Mouse (Mus musculus): ENCODE data around the gene Abhd2.
A peak's percentile ranks its signal among the peaks of the same experiment; 100 is the strongest.

The Abhd2 gene

DNA sequence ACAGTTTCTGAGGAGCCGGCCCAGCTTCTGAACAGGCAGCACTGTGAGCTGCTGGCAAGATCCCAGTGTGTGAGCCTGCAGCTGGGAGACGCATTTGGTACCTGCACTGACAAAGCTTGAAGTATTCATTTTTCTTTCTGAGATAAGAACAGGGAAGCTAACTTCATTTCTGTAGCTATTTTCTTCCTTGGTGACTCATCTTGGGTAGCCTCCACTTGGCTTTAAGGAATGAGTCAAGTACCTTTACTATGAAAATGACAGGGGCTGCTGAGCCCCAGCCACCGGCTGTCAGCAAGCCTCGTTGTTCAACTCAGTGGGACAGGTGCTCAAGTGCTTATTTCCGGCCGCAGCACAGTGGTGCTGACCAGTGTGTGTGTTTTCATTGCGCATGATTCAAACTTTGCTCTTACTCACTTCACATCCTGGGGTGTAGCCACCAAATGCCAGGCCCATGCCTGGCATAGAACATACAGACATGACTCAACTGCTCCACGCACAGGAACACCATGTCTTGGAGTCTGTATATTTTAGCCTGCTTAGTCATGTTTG, 63.4 kb downstream of the Abhd2 start:
- no peak for DNase-seq

GRCm38 (mm10) chr7:79345902-79346301, 72.9 kb downstream of the Abhd2 start:
- DNase-seq, result peak; percentile 59

DNA sequence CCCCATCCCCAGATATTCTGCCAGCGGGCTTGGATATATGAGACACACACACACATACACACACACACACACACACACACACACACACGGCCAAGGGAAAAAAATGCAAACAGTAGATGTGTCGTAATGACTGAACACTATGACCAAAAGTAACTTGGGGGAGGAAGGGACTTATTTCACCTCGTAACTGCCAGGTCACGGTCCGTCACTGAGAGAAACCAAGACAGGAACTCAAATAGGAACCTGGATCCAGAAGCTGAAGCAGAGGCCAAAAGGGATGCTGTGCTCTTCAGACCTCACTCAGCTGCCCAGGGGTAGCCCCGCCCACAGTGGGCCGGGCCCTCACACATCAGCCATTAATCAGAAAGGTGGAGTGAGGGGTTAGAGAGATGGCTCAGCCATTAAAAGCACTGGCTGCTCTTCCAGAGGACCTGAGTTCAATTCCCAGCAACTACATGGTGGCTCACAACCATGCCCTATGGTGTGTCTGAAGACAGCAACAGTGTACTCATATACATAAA, 73.6 kb downstream of the Abhd2 start:
- no peak for DNase-seq

GRCm38 (mm10) chr7:79347108-79347813, 74.3 kb downstream of the Abhd2 start:
- DNase-seq, result no peak

DNA sequence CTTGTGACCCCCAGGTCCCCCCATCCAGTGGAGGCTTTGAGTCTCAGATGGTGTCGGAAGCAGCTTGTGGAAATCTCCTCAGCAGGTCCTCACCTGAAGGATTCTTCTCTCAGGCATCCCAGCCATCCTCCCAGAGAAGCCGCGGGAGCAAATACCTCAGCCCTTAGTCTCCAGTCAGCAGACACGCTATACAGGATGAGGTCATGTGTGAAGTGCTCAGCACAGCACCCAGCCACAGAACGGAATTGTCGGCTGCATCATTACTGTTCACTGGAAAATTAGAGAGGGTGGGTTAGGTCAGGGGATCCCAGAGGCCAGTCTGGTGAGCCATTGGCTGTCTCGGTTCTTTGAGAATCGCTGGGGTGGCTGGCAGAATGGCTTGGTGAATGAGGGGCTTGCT, 75.8 kb downstream of the Abhd2 start:
- no peak for DNase-seq

- peak; percentile 72 for DNase-seq
These were observed 76.9 kb downstream of the Abhd2 start for GRCm38 (mm10) chr7:79349738-79350386.

DNA sequence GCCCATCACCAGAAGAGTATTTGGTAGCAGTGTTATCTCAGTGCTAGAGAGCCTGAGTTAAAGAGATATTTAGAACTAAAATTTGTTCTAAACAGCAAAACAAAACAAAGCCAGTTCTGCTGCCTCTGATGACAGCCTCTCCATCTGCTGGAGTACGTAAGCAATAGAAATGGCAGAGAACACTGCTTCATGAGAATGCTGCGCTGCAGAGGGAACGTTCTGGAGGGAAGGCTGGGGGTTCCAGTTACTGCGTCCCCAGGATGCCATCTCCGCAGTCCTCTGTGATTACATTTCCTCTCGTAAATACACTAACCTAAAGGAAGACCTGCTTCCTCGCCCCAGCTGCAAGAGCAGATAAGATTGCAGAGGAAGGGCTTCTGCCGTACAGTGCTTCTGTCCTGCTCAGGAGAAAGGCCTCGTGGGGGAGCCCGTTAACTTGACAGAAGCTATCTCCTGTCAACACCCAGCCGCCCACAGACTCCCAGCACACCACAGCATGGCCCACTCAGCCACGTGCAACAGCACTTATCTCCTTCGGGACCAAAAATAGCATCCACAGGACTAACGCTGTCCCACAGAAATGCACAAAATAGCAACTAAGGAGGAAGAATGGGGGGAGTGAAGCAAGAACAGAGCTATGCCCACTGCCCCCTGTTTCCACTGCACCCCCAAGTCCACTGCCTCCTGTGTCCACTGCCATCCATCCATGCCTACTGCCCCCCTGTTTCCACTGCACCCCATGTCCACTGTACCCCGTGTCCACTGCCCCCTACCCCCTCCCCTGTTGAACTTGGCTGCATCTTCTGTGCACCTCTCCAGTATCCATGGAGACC, 85.6 kb downstream of the Abhd2 start:
- peak; percentile 74 for DNase-seq

- DNase-seq, result no peak
These were observed 86.1 kb downstream of the Abhd2 start for GRCm38 (mm10) chr7:79359183-79359435.

- DNase-seq, result no peak
These were observed 87.1 kb downstream of the Abhd2 start for GRCm38 (mm10) chr7:79360056-79360455.

GRCm38 (mm10) chr7:79362208-79362607, 89.2 kb downstream of the Abhd2 start:
- DNase-seq, result no peak

DNA sequence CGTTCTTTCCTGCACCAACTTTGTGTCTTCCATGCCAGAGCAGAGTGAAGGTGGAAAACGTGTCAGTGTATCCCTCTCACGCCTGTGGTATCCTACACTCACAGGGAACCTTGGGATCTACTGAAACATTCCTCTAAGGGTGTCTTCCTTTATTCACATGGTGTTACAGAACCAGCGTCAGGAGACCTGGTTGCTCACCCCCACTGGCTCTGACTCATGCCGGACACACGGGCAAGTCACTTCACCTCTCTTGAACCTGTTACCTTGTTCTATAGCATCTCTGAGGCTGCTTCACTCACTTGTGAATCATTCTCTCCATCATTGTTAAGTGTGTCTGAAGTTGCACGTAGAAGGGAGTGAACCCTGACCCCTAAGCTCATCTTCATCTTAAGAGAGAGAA, 89.8 kb downstream of the Abhd2 start:
- no peak for DNase-seq

- peak; percentile 72 for DNase-seq
These were observed 90.5 kb downstream of the Abhd2 start for GRCm38 (mm10) chr7:79363370-79364043.

GRCm38 (mm10) chr7:79368664-79369063, 95.7 kb downstream of the Abhd2 start:
- DNase-seq, result no peak

DNA sequence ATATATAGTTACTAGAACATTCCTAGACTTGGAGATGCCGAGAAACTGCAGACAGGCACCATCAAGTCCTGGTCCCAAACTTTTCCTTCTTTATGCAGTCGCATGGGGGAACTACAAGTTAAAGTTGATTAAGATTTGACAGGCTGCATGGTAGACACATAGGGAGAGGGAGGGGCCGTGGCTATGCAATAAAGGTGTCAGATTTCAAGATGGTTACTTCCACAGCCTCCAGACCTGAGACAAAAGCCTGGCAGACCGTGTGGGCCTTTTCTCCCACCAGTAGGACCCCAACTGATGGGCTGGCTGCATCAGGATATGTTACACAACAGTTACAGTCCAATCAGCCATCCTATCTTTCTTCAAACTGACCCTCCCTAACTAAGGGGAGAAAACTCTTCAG, 96.4 kb downstream of the Abhd2 start:
- DNase-seq, result no peak

- peak; percentile 86 for DNase-seq
These were observed 98.4 kb downstream of the Abhd2 start for GRCm38 (mm10) chr7:79371321-79371879.

- DNase-seq, result no peak
These were observed 101.0 kb downstream of the Abhd2 start for GRCm38 (mm10) chr7:79374017-79374416.

- no peak for DNase-seq
These were observed 102.6 kb downstream of the Abhd2 start for GRCm38 (mm10) chr7:79375594-79375993.

- no peak for DNase-seq
These were observed 103.7 kb downstream of the Abhd2 start for GRCm38 (mm10) chr7:79376516-79377275.

DNA sequence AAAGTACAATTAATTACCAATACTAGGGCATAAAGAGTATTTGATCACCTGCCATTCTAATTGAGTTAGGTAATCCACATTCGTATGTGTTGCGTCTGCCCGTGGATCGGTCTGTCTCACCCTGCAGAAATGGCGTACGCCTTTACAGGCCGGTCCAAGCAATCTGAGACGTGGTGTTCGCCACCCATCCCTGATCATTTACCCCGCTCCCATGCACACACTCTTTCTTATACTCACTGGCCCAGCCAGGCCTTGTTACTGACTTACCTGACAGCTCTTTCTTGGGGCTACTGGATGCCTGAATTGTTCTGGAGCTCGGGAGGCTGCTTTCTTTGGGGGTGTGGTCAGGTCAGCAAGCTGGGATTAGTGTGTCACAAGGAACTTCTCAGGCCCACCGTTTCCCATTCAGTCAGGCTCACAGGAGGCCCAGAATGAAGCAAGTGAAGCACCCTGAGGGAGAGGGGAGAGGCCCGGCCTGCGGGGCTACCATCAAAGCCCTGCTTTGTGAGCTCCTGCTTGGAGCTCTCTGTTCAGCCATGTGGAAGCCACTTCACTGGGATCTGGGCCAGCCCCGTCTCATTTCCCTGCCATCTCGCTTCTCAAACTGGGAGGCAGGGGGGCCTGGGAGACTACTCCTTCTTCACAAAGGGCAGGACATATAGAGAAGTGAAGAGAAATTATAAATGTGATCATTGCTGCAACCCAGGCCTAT, 113.6 kb downstream of the Abhd2 start, which contains the start of gene Rlbp1:
Gene Rlbp1, minus strand, starts transcription at position 627 of the 712 bp plus-strand sequence.
- no peak for DNase-seq

GRCm38 (mm10) chr7:79387140-79387539, 114.1 kb downstream of the Abhd2 start:
- no peak for DNase-seq

- no peak for DNase-seq
These were observed 115.0 kb downstream of the Abhd2 start for GRCm38 (mm10) chr7:79387991-79388390.

All from thymus, postnatal 25 days (tissue).